Mouse (Mus musculus): ENCODE data around the gene Dynlt1b.
"Not testable (repeated sequence)": the region's sequence is repeated elsewhere in the genome, so short reads cannot be mapped to it uniquely, and the experiment has no call there.

GRCm38 (mm10) chr17:6398816-6399215, 31.1 kb upstream of the Dynlt1b start:
- not testable (repeated sequence) for TF ChIP-seq EP300 (IDR thresholded peaks at IDR 0.05; ENCODE audit: insufficient read depth, low read depth, low read length); POLR2A (IDR thresholded peaks at IDR 0.05; ENCODE audit: insufficient read depth, low read length); CTCF (IDR thresholded peaks at IDR 0.05; ENCODE audit: low read depth, low read length)
